Mouse (Mus musculus) embryonic fibroblast, embryonic 13.5 days (primary cell): ENCODE results near the gene Zfp428. TPM values are rescaled to one million over a fixed set of nuclear protein-coding genes. Genes with fewer than 3 reads are reported as not detected.

Experiments
- H3K27ac ChIP-seq: 2 replicates; pipeline ENCODE4 v1.5.1; 2012; ENCODE audit warnings: low read length, control low read depth, inconsistent platforms; ENCODE audit not compliant: insufficient read depth
- H3K4me1 ChIP-seq: 2 replicates; pipeline ENCODE4 v1.6.1; 2011; ENCODE audit warnings: low read length; ENCODE audit not compliant: control insufficient read depth, insufficient read depth
- H3K4me3 ChIP-seq: 2 replicates; pipeline ENCODE4 v1.5.1; 2011; ENCODE audit warnings: mild to moderate bottlenecking, control low read depth, low read length; ENCODE audit not compliant: insufficient read depth
- CTCF ChIP-seq: IDR thresholded peaks from 2 replicates; pipeline ENCODE4 v1.5.1; 2011; ENCODE audit warnings: mild to moderate bottlenecking, control low read depth, low read length, moderate library complexity, borderline replicate concordance; ENCODE audit not compliant: insufficient read depth
- POLR2A ChIP-seq: IDR thresholded peaks from 2 replicates; pipeline ENCODE4 v1.6.1; 2011; ENCODE audit warnings: low read depth, mild to moderate bottlenecking, control low read depth, low read length, moderate library complexity
- polyA plus RNA-seq: library from polyadenylated mRNA; stranded (reverse); fragments of >200 nt; gene quantifications from 2 replicates; pipeline ENCODE4 v1.2.4, GENCODE M21; 2011; ENCODE audit warnings: low read depth; ENCODE audit not compliant: missing spikeins, insufficient read length

The Zfp428 gene
- polyA plus RNA-seq, 1 experiment: 8.9 TPM

GRCm38 (mm10) chr7:24529580-24529979 lies 22.8 kb downstream of the Zfp428 start:
- Histone ChIP-seq H3K27ac (no peak overlapping the region), H3K4me1 (peaks cover 7% of the 10 kb centered on the region; the same call in 1 of the 2 replicates), H3K4me3 (peak overlapping the region; percentile 67)
- no peak for TF ChIP-seq POLR2A

- Histone ChIP-seq H3K4me3 (peak within 1 kb of the TSS; percentile 67), H3K27ac (peak within 1 kb of the TSS; percentile 68), H3K4me1 (peaks cover 7% of the 10 kb centered on the region; the same call in 1 of the 2 replicates)
- TF ChIP-seq POLR2A (peak; percentile 45), CTCF (no peak)
These were observed 23.5 kb downstream of the Zfp428 start, which contains the start of gene Irgq for GRCm38 (mm10) chr7:24530062-24530931. Gene Irgq (plus strand): TSS chr7:24530689.

- peaks cover 7% of the 10 kb centered on the region; the same call in 1 of the 2 replicates for H3K4me1 ChIP-seq
- peak overlapping the region; percentile 68 for H3K27ac ChIP-seq
- peak overlapping the region; percentile 56 for H3K4me3 ChIP-seq
- TF ChIP-seq POLR2A: peak; percentile 52
- peak; percentile 86 for TF ChIP-seq CTCF
These were observed 24.6 kb downstream of the Zfp428 start for GRCm38 (mm10) chr7:24531211-24531971.

- H3K27ac ChIP-seq: no peak overlapping the region
- peaks cover 7% of the 10 kb centered on the region; the same call in 1 of the 2 replicates for H3K4me1 ChIP-seq
- TF ChIP-seq CTCF (no peak), POLR2A (no peak)
- no peak overlapping the region for H3K4me3 ChIP-seq
These were observed 26.3 kb downstream of the Zfp428 start for GRCm38 (mm10) chr7:24533031-24533571.

- Histone ChIP-seq H3K27ac (no peak overlapping the region), H3K4me3 (no peak overlapping the region), H3K4me1 (peaks cover 7% of the 10 kb centered on the region; the same call in 1 of the 2 replicates)
- TF ChIP-seq CTCF (no peak), POLR2A (no peak)
These were observed 27.0 kb downstream of the Zfp428 start for GRCm38 (mm10) chr7:24533806-24534205.

GRCm38 (mm10) chr7:24534301-24534700 lies 27.5 kb downstream of the Zfp428 start:
- Histone ChIP-seq H3K4me1 (peaks cover 6% of the 10 kb centered on the region; the same call in 1 of the 2 replicates), H3K27ac (no peak overlapping the region), H3K4me3 (no peak overlapping the region)
- TF ChIP-seq POLR2A (no peak), CTCF (no peak)

GRCm38 (mm10) chr7:24537081-24537480 lies 30.3 kb downstream of the Zfp428 start:
- Histone ChIP-seq H3K27ac (no peak overlapping the region), H3K4me3 (no peak overlapping the region), H3K4me1 (peaks cover 5% of the 10 kb centered on the region; the same call in 1 of the 2 replicates)
- TF ChIP-seq CTCF: no peak
- no peak; the same call in 1 of the 2 replicates for TF ChIP-seq POLR2A

GRCm38 (mm10) chr7:24537591-24537990 lies 30.8 kb downstream of the Zfp428 start:
- Histone ChIP-seq H3K27ac (no peak overlapping the region), H3K4me3 (no peak overlapping the region), H3K4me1 (peaks cover under 1% of the 10 kb centered on the region; the same call in 1 of the 2 replicates)
- TF ChIP-seq CTCF (no peak), POLR2A (peak; percentile 49)

- 0 out of 2 replicates have a peak, but pooled peaks have one; percentile 7 for TF ChIP-seq POLR2A
- no peak for TF ChIP-seq CTCF
- Histone ChIP-seq H3K4me1 (no peaks in the 10 kb centered on the region), H3K27ac (no peak overlapping the region), H3K4me3 (no peak overlapping the region)
These were observed 31.3 kb downstream of the Zfp428 start for GRCm38 (mm10) chr7:24538154-24538553.
